Mouse (Mus musculus): ENCODE data around the gene App. TPM values are rescaled to one million over a fixed set of nuclear protein-coding genes. Genes with fewer than 3 reads are reported as not detected.
A peak's percentile ranks its signal among the peaks of the same experiment; 100 is the strongest.

The App gene
- polyA plus RNA-seq, 1 experiment from 2014 or later, result 261 TPM

DNA sequence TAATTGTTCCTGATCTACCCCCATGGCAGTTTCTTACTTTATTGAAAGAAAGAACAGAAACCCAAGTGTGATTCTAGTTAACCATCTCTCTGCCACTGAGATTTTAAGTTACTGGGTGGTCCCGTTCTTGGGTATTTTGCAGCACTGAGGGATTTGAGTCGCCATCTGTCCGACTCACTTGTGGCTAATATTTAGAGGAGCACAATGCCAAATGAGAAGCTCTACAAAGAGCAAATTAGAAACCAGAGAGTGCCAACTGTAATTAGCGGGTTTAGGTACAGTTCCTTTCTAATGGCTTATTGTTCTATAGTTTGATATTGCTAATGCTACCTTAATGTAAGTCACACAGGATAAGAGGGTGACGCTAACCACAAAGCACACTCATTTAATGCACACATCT is 161.4 kb downstream of the App start:
- Histone ChIP-seq H3K9ac (no peak overlapping the region), H3K27me3 (no peaks in the 10 kb centered on the region), H3K4me3 (no peak overlapping the region), H3K36me3 (peaks cover 52% of the 10 kb centered on the region), H3K27ac (no peak overlapping the region), H3K9me3 (no peaks in the 10 kb centered on the region), H3K4me1 (no peaks in the 10 kb centered on the region), H3K4me2 (no peak overlapping the region)
- ATAC-seq (ENCODE audit: borderline replicate concordance, extremely low read depth, low FRiP score, low TSS enrichment), result no peak
- 95% methylated on average over 5 of the region's 5 CpGs for WGBS

DNA sequence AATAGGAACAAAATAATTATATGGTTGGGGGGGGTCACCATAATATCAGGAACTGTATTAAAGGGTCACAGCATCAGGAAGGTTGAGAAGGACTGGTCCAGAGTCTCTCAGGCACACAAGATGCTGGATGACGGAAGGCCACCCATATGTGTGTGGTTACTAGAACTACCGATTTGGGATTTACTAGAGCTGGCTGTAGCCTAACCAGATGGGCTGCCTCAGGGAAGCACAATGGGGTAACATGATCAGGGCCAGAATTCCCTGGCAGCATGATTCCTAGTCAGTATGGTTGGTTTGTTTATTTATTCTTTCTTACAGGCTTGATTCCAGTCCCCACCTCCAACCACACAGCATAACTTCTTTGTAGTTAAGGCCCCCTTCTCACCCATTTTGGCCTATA is 162.9 kb downstream of the App start:
- Histone ChIP-seq H3K27ac (no peak overlapping the region), H3K36me3 (peaks cover 52% of the 10 kb centered on the region), H3K9me3 (no peaks in the 10 kb centered on the region), H3K4me1 (no peaks in the 10 kb centered on the region), H3K27me3 (no peaks in the 10 kb centered on the region), H3K4me3 (no peak overlapping the region), H3K4me2 (no peak overlapping the region), H3K9ac (no peak overlapping the region)
- WGBS, result 78% methylated on average over 2 of the region's 2 CpGs
- no peak for ATAC-seq (ENCODE audit: borderline replicate concordance, extremely low read depth, low FRiP score, low TSS enrichment)

DNA sequence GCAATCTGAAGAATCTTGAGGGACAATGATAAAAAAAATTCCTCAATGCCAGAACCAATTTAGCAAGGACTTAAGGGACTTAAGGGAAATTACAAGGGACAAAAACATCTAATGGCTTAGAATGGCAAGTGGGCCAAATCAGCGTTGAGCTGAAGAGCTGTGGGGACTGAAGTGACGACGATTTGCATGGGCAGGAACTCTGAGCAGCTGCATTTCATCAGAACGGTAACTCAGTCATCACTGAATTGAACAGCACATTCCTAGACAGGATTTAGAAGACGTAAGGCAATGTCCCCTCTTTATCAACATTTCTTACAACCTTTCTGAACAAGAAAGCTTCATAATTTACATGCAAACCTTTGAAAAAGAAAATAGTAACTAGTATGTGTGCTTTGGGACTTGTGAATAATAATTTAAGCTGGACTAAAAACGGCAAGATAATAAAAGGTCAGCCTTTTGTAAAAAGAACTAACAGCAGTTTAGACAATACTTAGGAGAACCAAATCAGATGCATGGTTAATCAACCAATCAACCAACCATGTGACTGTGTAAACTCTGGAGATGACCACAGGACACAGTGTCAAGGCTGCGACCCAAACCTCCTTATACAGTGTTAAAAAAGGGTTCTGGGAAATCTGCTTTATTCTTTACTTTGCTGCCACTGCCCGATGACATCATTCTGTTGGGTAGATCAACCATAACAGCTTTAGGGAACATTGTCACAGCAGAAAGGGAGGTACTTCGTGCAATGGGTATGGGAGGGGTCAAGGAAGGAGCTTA is 164.5 kb downstream of the App start:
- Histone ChIP-seq H3K4me1 (no peaks in the 10 kb centered on the region), H3K4me3 (no peak overlapping the region), H3K4me2 (no peak overlapping the region), H3K9ac (no peak overlapping the region), H3K36me3 (peaks cover 43% of the 10 kb centered on the region), H3K9me3 (no peaks in the 10 kb centered on the region), H3K27ac (no peak overlapping the region), H3K27me3 (no peaks in the 10 kb centered on the region)
- no peak for ATAC-seq (ENCODE audit: borderline replicate concordance, extremely low read depth, low FRiP score, low TSS enrichment)
- 69% methylated on average over 9 of the region's 9 CpGs for WGBS

DNA sequence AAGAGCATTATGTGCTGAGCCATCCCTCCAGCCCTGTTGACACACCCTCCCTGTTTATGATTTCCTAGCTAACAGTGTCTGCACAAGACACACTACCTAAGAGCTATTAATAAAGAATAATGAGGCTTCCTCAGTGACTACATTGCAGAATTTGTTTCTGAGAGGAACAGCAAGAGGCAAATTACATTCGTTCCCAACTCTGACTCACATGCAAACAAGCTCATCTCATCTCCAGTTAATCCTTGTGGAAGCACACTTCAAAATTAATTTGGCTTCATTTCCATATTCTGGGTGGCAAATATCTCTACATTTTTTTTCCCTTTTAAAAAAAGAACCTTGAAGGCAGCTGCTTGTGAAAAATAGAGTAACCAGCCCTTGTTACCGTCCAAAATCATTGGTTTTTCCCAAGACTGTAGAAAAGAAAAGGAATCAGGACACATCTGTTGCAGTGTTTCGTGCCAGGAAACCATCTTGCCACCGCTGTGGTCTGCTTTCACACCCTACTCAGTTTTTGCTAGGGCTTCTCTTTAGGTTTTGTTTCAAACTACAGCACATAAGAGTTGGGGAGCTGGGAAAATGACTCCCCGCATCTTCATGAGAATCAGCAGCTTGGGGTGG is 171.5 kb downstream of the App start:
- no peak for ATAC-seq (ENCODE audit: borderline replicate concordance, extremely low read depth, low FRiP score, low TSS enrichment)
- Histone ChIP-seq H3K4me2 (no peak overlapping the region), H3K9ac (no peak overlapping the region), H3K4me3 (no peak overlapping the region), H3K27me3 (no peaks in the 10 kb centered on the region), H3K4me1 (peaks cover 8% of the 10 kb centered on the region), H3K27ac (no peak overlapping the region), H3K36me3 (peaks cover 31% of the 10 kb centered on the region), H3K9me3 (no peaks in the 10 kb centered on the region)
- WGBS, result 89% methylated on average over 5 of the region's 5 CpGs

DNA sequence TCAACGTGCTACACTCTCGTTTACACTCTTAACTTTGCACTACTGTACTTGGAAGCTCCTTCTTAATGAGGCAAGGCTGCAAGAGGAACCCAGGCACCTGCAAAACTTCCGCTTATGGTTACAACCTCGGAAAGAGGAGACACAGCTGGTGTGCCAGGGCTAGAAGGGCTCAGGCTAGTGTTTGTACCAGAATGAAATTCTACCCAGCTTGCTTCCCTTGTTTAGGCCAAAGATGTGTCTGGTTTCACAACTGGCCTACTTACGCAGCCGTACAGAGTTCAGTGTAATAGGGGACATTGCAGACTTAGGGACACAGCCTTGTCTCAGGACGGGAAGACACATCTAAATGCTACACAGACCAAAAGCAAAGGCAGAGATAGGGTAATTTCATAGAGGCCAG is 173.3 kb downstream of the App start:
- H3K4me1 ChIP-seq, result peaks cover 22% of the 10 kb centered on the region
- 83% methylated on average over 7 of the region's 7 CpGs for WGBS
- H3K4me2 ChIP-seq, result no peak overlapping the region
- no peak overlapping the region for H3K9ac ChIP-seq
- no peak for ATAC-seq (ENCODE audit: borderline replicate concordance, extremely low read depth, low FRiP score, low TSS enrichment)
- no peak overlapping the region for H3K27ac ChIP-seq
- no peak overlapping the region for H3K4me3 ChIP-seq
- no peaks in the 10 kb centered on the region for H3K9me3 ChIP-seq
- peaks cover 31% of the 10 kb centered on the region for H3K36me3 ChIP-seq
- no peaks in the 10 kb centered on the region for H3K27me3 ChIP-seq

DNA sequence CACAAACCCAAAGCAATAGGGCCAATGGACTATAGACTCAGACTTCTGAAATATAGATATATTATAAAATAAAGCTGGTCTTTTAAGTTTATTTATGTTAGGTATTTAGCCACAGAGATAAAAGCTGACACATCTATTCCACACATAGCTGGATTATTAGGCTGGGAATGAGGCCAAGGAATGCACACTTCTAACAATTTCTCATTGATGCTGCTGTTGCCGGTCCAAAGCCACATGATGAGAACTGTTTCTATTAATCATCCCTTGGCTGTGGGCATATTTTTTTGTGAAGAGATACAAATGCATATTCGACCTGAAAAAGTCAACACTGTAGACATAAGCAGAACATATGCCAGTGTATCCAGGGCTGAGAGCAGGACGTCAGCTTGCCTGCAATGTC is 176.0 kb downstream of the App start:
- no peak overlapping the region for H3K4me3 ChIP-seq
- peaks cover 16% of the 10 kb centered on the region; the same call in 1 of the 2 replicates for H3K36me3 ChIP-seq
- no peak overlapping the region for H3K27ac ChIP-seq
- H3K27me3 ChIP-seq, result no peaks in the 10 kb centered on the region
- H3K9me3 ChIP-seq, result no peaks in the 10 kb centered on the region
- no peak for ATAC-seq (ENCODE audit: borderline replicate concordance, extremely low read depth, low FRiP score, low TSS enrichment)
- H3K4me2 ChIP-seq, result no peak overlapping the region
- H3K4me1 ChIP-seq, result peaks cover 36% of the 10 kb centered on the region
- 25% methylated on average over 3 of the region's 3 CpGs for WGBS
- H3K9ac ChIP-seq, result no peak overlapping the region

DNA sequence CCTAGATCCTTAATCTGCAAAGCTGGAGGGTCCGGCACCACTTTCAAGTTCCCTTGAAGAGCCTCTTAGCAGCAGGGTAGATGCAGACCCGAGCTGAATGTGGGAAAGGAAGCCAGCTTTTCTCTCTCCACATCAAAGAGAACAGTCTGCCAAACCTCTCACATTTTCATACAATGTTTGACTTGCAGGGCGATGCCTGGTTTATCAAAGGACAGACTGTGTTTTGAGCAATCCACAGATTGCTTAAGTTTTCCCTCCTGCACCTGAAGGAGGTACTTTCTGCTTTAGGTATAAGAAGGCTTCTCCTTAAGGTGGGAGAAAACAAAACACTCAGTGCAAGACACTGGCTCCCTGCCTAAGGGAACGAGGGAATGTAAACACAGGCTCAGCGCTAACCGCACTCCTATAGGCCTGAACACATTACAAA is 178.1 kb downstream of the App start:
- no peak overlapping the region for H3K9ac ChIP-seq
- H3K27me3 ChIP-seq, result no peaks in the 10 kb centered on the region
- peak overlapping the region; percentile 65 for H3K27ac ChIP-seq
- peaks cover 39% of the 10 kb centered on the region for H3K4me1 ChIP-seq
- H3K36me3 ChIP-seq, result peaks cover 6% of the 10 kb centered on the region; the same call in 1 of the 2 replicates
- H3K4me3 ChIP-seq, result no peak overlapping the region
- 15% methylated on average over 6 of the region's 6 CpGs for WGBS
- no peak overlapping the region for H3K4me2 ChIP-seq
- ATAC-seq (ENCODE audit: borderline replicate concordance, extremely low read depth, low FRiP score, low TSS enrichment), result peak; percentile 93
- H3K9me3 ChIP-seq, result no peaks in the 10 kb centered on the region

DNA sequence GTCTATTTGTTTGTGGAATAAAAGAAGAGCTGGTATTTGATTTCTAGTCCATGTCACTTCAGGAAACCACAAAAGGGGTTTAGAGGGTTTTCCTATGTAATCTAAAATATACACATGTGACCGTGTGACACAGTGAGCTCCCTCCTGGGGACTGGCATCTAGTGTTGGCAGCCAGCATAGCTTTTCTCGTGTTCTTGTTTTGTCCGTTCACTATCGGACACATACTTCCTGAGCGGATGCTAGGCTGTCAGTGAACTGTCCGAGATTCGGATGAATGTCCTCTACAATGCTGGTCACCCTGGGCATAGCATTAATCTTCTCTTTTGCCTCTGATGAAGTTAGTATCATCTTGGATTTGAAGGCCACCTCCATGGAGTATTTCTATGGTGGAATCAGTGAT is 180.7 kb downstream of the App start:
- 71% methylated on average over 7 of the region's 7 CpGs for WGBS
- ATAC-seq (ENCODE audit: borderline replicate concordance, extremely low read depth, low FRiP score, low TSS enrichment), result no peak
- Histone ChIP-seq H3K36me3 (no peaks in the 10 kb centered on the region; the same call in 1 of the 2 replicates), H3K27me3 (no peaks in the 10 kb centered on the region), H3K4me3 (no peak overlapping the region), H3K9me3 (no peaks in the 10 kb centered on the region), H3K9ac (no peak overlapping the region), H3K4me2 (no peak overlapping the region), H3K27ac (peak overlapping the region; percentile 35; the same call in 1 of the 2 replicates), H3K4me1 (peaks cover 45% of the 10 kb centered on the region)

DNA sequence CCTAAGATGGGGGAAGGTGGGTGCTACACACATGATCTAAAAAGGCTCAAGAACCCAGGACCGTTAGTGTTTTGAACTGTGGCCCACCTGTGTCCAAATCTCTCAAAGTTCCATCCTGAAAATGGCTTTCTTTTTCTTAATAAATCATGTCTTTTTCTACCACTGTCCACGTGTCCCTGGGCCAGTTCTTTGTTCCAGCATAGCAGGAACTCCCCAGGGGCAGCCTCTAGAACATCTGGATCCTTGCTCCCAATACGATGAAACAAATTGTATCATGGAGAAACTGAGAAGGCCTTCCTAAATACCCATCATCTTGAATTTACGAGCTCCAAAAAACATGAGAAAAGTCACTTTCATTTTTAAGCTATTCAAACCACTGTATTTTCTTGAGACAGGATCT is 182.6 kb downstream of the App start:
- no peak overlapping the region for H3K27ac ChIP-seq
- whole genome bisulfite sequencing, result 78% methylated on average over 4 of the region's 4 CpGs
- no peak overlapping the region for H3K9ac ChIP-seq
- ATAC-seq (ENCODE audit: borderline replicate concordance, extremely low read depth, low FRiP score, low TSS enrichment), result no peak
- no peak overlapping the region for H3K4me2 ChIP-seq
- H3K27me3 ChIP-seq, result no peaks in the 10 kb centered on the region
- H3K4me3 ChIP-seq, result no peak overlapping the region
- H3K9me3 ChIP-seq, result no peaks in the 10 kb centered on the region
- peaks cover 40% of the 10 kb centered on the region for H3K4me1 ChIP-seq
- peaks cover 3% of the 10 kb centered on the region; the same call in 1 of the 2 replicates for H3K36me3 ChIP-seq

DNA sequence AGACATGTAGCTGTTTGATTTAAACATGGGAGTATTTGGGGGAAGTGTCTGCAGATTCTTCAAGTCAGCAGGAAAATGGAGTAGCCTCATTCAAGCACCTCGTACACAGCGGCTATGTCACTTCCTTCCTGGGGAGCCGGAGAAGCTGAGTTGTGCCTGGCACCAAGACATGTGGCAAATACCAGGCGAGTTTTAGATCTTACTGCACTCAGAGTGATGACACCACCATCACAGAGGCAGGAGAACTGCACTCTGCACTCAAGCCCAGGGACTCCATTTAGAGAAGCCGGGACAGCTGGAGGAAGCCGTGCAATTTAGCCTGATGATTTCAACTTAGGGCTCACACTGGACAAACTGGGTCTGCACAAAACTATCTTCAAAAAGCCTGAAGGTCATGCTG is 183.6 kb downstream of the App start:
- Histone ChIP-seq H3K9me3 (no peaks in the 10 kb centered on the region), H3K9ac (no peak overlapping the region), H3K27me3 (no peaks in the 10 kb centered on the region), H3K36me3 (peaks cover 3% of the 10 kb centered on the region; the same call in 1 of the 2 replicates), H3K4me1 (peaks cover 37% of the 10 kb centered on the region), H3K4me3 (no peak overlapping the region), H3K4me2 (no peak overlapping the region), H3K27ac (peak overlapping the region; percentile 12; the same call in 1 of the 2 replicates)
- WGBS, result 46% methylated on average over 6 of the region's 6 CpGs
- no peak for ATAC-seq (ENCODE audit: borderline replicate concordance, extremely low read depth, low FRiP score, low TSS enrichment)

DNA sequence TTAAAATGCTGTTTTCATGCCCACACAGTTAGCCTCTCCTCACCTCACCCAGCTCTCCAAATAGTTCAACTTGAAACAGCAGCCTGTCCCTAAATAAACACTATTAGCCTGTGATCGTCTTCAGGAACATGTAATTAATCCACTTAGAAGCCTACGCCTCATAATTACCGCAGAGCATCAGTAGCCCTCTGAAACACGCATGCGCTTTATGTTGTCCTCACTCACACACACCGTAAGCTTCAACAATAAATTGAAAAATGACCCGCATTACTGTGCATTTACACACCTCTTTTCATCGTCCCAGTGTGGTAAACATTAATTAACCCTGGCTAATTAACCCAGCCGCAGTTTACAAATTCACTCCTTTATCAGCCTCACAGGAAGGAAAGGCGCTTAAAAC is 184.1 kb downstream of the App start:
- WGBS, result 70% methylated on average over 10 of the region's 10 CpGs
- H3K27me3 ChIP-seq, result no peaks in the 10 kb centered on the region
- no peak overlapping the region for H3K4me2 ChIP-seq
- no peak overlapping the region for H3K4me3 ChIP-seq
- H3K4me1 ChIP-seq, result peaks cover 36% of the 10 kb centered on the region
- H3K36me3 ChIP-seq, result peaks cover 3% of the 10 kb centered on the region; the same call in 1 of the 2 replicates
- ATAC-seq (ENCODE audit: borderline replicate concordance, extremely low read depth, low FRiP score, low TSS enrichment), result no peak
- H3K9ac ChIP-seq, result no peak overlapping the region
- 0 out of 2 replicates have a peak overlapping the region, but pooled peaks have one; percentile 12 for H3K27ac ChIP-seq
- H3K9me3 ChIP-seq, result no peaks in the 10 kb centered on the region

DNA sequence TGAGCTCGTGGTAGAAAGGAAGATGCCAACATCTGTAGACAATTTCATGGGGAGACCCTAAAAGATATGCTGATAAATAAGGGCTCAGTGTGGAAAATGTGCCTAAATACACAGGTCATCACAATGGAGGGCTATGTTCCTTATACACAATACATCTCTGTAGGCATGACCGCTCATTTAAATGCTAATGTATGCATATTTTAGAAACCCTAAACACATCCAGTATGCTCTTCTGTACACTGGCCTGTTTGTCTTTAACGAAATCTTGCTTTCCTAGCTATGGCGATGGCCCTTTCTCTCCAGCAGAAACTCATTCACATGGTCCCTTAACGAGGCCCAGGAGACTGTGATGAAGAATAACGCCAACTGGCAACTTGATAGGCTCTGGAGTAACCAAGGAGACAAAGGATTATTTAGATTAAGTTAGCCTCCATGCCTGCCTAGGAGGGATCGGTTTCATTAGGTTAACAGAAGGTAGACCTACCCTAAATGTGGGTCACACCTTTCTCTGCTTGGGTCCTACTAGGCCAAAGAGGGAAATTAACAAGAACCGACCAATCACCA is 185.8 kb downstream of the App start:
- Histone ChIP-seq H3K9ac (no peak overlapping the region), H3K36me3 (peaks cover 3% of the 10 kb centered on the region; the same call in 1 of the 2 replicates), H3K27me3 (no peaks in the 10 kb centered on the region), H3K4me2 (no peak overlapping the region), H3K4me3 (no peak overlapping the region), H3K4me1 (peaks cover 27% of the 10 kb centered on the region), H3K27ac (no peak overlapping the region), H3K9me3 (no peaks in the 10 kb centered on the region)
- ATAC-seq (ENCODE audit: borderline replicate concordance, extremely low read depth, low FRiP score, low TSS enrichment), result no peak
- 92% methylated on average over 8 of the region's 8 CpGs for WGBS

All from lung, embryonic 15.5 days (tissue).